Mouse (Mus musculus): Measurements from ENCODE around the gene Hnrnpm. TPM values are rescaled to one million over a fixed set of nuclear protein-coding genes. Genes with fewer than 3 reads are reported as not detected.
A peak's percentile ranks its signal among the peaks of the same experiment; 100 is the strongest.

Gene Hnrnpm
- polyA plus RNA-seq, 1 experiment from 2014 or later = 581 TPM

DNA sequence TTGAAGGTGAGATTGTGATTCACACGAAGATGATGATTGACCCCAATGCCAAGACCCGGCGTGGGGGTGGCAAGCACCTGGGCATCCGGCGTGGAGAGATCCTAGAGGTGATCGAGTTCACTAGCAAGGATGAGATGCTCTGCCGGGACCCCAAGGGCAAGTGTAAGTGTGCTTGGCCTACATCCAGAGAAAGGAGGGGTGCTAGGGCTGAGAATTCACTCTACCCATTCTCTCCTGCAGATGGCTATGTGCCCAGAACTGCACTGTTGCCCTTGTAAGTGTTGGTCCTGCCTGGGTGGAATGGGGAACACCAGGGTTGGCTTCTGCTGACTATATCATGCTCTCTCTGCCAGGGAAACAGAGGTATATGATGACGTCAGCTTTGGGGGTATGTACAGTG is 41.6 kb downstream of the Hnrnpm start:
- DNase-seq (ENCODE audit: low spot score, missing footprints) = no peak
- Histone ChIP-seq H3K27ac (ENCODE audit: low read depth, low read length) (no peak overlapping the region), H3K36me3 (ENCODE audit: control insufficient read depth, insufficient read depth, low read length) (peaks cover 51% of the 10 kb centered on the region), H3K4me3 (ENCODE audit: low read depth, low read length) (no peak overlapping the region), H3K9ac (ENCODE audit: low read length) (no peak overlapping the region), H3K27me3 (ENCODE audit: control insufficient read depth, insufficient read depth, low read length) (no peaks in the 10 kb centered on the region), H3K4me1 (ENCODE audit: control insufficient read depth, insufficient read depth, low read length) (no peaks in the 10 kb centered on the region), H3K4me2 (no peak overlapping the region), H3K9me3 (ENCODE audit: control insufficient read depth, low read length) (no peaks in the 10 kb centered on the region)
- ATAC-seq (ENCODE audit: low FRiP score) = no peak
- WGBS = 97% methylated on average over 8 of the region's 8 CpGs

GRCm38 (mm10) chr17:33644068-33644467 is 42.6 kb downstream of the Hnrnpm start:
- no peak for ATAC-seq (ENCODE audit: low FRiP score)
- Histone ChIP-seq H3K4me1 (ENCODE audit: control insufficient read depth, insufficient read depth, low read length) (no peaks in the 10 kb centered on the region), H3K27me3 (ENCODE audit: control insufficient read depth, insufficient read depth, low read length) (no peaks in the 10 kb centered on the region), H3K9ac (ENCODE audit: low read length) (no peak overlapping the region), H3K36me3 (ENCODE audit: control insufficient read depth, insufficient read depth, low read length) (peaks cover 41% of the 10 kb centered on the region), H3K27ac (ENCODE audit: low read depth, low read length) (no peak overlapping the region), H3K4me2 (no peak overlapping the region), H3K4me3 (ENCODE audit: low read depth, low read length) (no peak overlapping the region), H3K9me3 (ENCODE audit: control insufficient read depth, low read length) (no peaks in the 10 kb centered on the region)
- 87% methylated on average over 4 of the region's 4 CpGs for WGBS
- DNase-seq (ENCODE audit: low spot score, missing footprints) = no peak

- Histone ChIP-seq H3K9me3 (ENCODE audit: control insufficient read depth, low read length) (no peaks in the 10 kb centered on the region), H3K4me3 (ENCODE audit: low read depth, low read length) (no peak overlapping the region), H3K4me2 (no peak overlapping the region), H3K9ac (ENCODE audit: low read length) (no peak overlapping the region), H3K27ac (ENCODE audit: low read depth, low read length) (no peak overlapping the region), H3K4me1 (ENCODE audit: control insufficient read depth, insufficient read depth, low read length) (no peaks in the 10 kb centered on the region), H3K27me3 (ENCODE audit: control insufficient read depth, insufficient read depth, low read length) (no peaks in the 10 kb centered on the region), H3K36me3 (ENCODE audit: control insufficient read depth, insufficient read depth, low read length) (peaks cover 10% of the 10 kb centered on the region)
- no peak for ATAC-seq (ENCODE audit: low FRiP score)
- no peak for DNase-seq (ENCODE audit: low spot score, missing footprints)
- WGBS = 76% methylated on average over 6 of the region's 6 CpGs
Observed at GRCm38 (mm10) chr17:33639743-33640142, 46.9 kb downstream of the Hnrnpm start.

GRCm38 (mm10) chr17:33637516-33638276 is 49.0 kb downstream of the Hnrnpm start, which contains the start of gene Pram1:
Pram1 (plus strand) TSS chr17:33638056.
- no peak within 1 kb of the TSS for H3K4me3 ChIP-seq (ENCODE audit: low read depth, low read length)
- H3K9ac ChIP-seq (ENCODE audit: low read length) = no peak within 1 kb of the TSS
- no peak for ATAC-seq (ENCODE audit: low FRiP score)
- DNase-seq (ENCODE audit: low spot score, missing footprints) = no peak
- H3K27ac ChIP-seq (ENCODE audit: low read depth, low read length) = no peak within 1 kb of the TSS
- no peaks in the 10 kb centered on the region for H3K27me3 ChIP-seq (ENCODE audit: control insufficient read depth, insufficient read depth, low read length)
- no peaks in the 10 kb centered on the region; the same call in 1 of the 2 replicates for H3K36me3 ChIP-seq (ENCODE audit: control insufficient read depth, insufficient read depth, low read length)
- H3K4me1 ChIP-seq (ENCODE audit: control insufficient read depth, insufficient read depth, low read length) = no peaks in the 10 kb centered on the region
- no peaks in the 10 kb centered on the region for H3K9me3 ChIP-seq (ENCODE audit: control insufficient read depth, low read length)
- WGBS = 83% methylated on average over 4 of the region's 4 CpGs
- no peak within 1 kb of the TSS for H3K4me2 ChIP-seq

DNA sequence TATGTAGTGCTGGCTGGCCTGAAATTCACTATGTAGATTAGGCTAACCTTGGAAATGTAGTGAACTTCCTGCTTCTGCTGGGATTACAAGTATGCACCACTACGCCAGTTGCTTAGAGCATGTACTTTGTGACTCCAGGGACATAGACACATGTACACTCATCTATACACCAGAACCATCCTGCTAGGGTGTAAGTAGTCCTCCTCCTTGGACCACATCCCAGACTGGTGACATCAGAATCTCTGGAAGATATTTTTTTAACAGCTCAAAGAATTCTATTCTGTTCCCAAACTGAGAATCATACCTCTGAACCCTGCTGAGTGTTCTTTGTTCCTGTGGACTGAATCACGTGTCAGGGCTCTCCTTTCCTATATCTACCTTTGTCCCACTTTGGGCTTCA is 49.6 kb downstream of the Hnrnpm start:
- H3K27me3 ChIP-seq (ENCODE audit: control insufficient read depth, insufficient read depth, low read length) = no peaks in the 10 kb centered on the region
- DNase-seq (ENCODE audit: low spot score, missing footprints) (no peak), ATAC-seq (ENCODE audit: low FRiP score) (no peak)
- 89% methylated on average over 2 of the region's 2 CpGs for WGBS
- no peaks in the 10 kb centered on the region for H3K4me1 ChIP-seq (ENCODE audit: control insufficient read depth, insufficient read depth, low read length)
- H3K4me3 ChIP-seq (ENCODE audit: low read depth, low read length) = no peak overlapping the region
- H3K9ac ChIP-seq (ENCODE audit: low read length) = no peak overlapping the region
- H3K36me3 ChIP-seq (ENCODE audit: control insufficient read depth, insufficient read depth, low read length) = no peaks in the 10 kb centered on the region; the same call in 1 of the 2 replicates
- no peak overlapping the region for H3K27ac ChIP-seq (ENCODE audit: low read depth, low read length)
- H3K9me3 ChIP-seq (ENCODE audit: control insufficient read depth, low read length) = no peaks in the 10 kb centered on the region
- H3K4me2 ChIP-seq = no peak overlapping the region

GRCm38 (mm10) chr17:33631796-33632195 is 54.9 kb downstream of the Hnrnpm start:
- H3K4me1 ChIP-seq (ENCODE audit: control insufficient read depth, insufficient read depth, low read length) = peaks cover 11% of the 10 kb centered on the region
- 94% methylated on average over 5 of the region's 5 CpGs for WGBS

GRCm38 (mm10) chr17:33631236-33631635 is 55.4 kb downstream of the Hnrnpm start:
- DNase-seq (ENCODE audit: low spot score, missing footprints) = no peak
- peaks cover 11% of the 10 kb centered on the region for H3K4me1 ChIP-seq (ENCODE audit: control insufficient read depth, insufficient read depth, low read length)
- H3K27me3 ChIP-seq (ENCODE audit: control insufficient read depth, insufficient read depth, low read length) = no peaks in the 10 kb centered on the region
- no peak for ATAC-seq (ENCODE audit: low FRiP score)
- no peak overlapping the region for H3K4me3 ChIP-seq (ENCODE audit: low read depth, low read length)
- H3K9ac ChIP-seq (ENCODE audit: low read length) = no peak overlapping the region
- no peak overlapping the region for H3K4me2 ChIP-seq
- H3K27ac ChIP-seq (ENCODE audit: low read depth, low read length) = no peak overlapping the region
- H3K9me3 ChIP-seq (ENCODE audit: control insufficient read depth, low read length) = no peaks in the 10 kb centered on the region
- 95% methylated on average over 9 of the region's 9 CpGs for WGBS
- H3K36me3 ChIP-seq (ENCODE audit: control insufficient read depth, insufficient read depth, low read length) = no peaks in the 10 kb centered on the region; the same call in 1 of the 2 replicates

More at GRCm38 (mm10) chr17:33631796-33632195, 54.9 kb downstream of the Hnrnpm start:
- Histone ChIP-seq H3K27ac (ENCODE audit: low read depth, low read length) (no peak overlapping the region), H3K36me3 (ENCODE audit: control insufficient read depth, insufficient read depth, low read length) (no peaks in the 10 kb centered on the region; the same call in 1 of the 2 replicates), H3K9ac (ENCODE audit: low read length) (no peak overlapping the region), H3K27me3 (ENCODE audit: control insufficient read depth, insufficient read depth, low read length) (no peaks in the 10 kb centered on the region), H3K9me3 (ENCODE audit: control insufficient read depth, low read length) (no peaks in the 10 kb centered on the region), H3K4me2 (no peak overlapping the region), H3K4me3 (ENCODE audit: low read depth, low read length) (no peak overlapping the region)
- DNase-seq (ENCODE audit: low spot score, missing footprints) (no peak), ATAC-seq (ENCODE audit: low FRiP score) (no peak)

- Histone ChIP-seq H3K9me3 (ENCODE audit: control insufficient read depth, low read length) (no peaks in the 10 kb centered on the region), H3K4me2 (peak overlapping the region; percentile 63; the same call in 1 of the 2 replicates), H3K4me3 (ENCODE audit: low read depth, low read length) (no peak overlapping the region), H3K27ac (ENCODE audit: low read depth, low read length) (no peak overlapping the region), H3K27me3 (ENCODE audit: control insufficient read depth, insufficient read depth, low read length) (no peaks in the 10 kb centered on the region), H3K4me1 (ENCODE audit: control insufficient read depth, insufficient read depth, low read length) (peaks cover 11% of the 10 kb centered on the region), H3K9ac (ENCODE audit: low read length) (no peak overlapping the region), H3K36me3 (ENCODE audit: control insufficient read depth, insufficient read depth, low read length) (no peaks in the 10 kb centered on the region; the same call in 1 of the 2 replicates)
- DNase-seq (ENCODE audit: low spot score, missing footprints) = peak; percentile 79
- ATAC-seq (ENCODE audit: low FRiP score) = no peak
- WGBS = 84% methylated on average over 13 of the region's 13 CpGs
Observed at GRCm38 (mm10) chr17:33630171-33630895, 56.3 kb downstream of the Hnrnpm start.
